Mouse (Mus musculus): ENCODE measurements around the gene Gpr18. TPM values are rescaled to one million over a fixed set of nuclear protein-coding genes. Genes with fewer than 3 reads are reported as not detected.

The Gpr18 gene
- polyA plus RNA-seq, 2 experiments: 0.08 to 0.17 TPM

DNA sequence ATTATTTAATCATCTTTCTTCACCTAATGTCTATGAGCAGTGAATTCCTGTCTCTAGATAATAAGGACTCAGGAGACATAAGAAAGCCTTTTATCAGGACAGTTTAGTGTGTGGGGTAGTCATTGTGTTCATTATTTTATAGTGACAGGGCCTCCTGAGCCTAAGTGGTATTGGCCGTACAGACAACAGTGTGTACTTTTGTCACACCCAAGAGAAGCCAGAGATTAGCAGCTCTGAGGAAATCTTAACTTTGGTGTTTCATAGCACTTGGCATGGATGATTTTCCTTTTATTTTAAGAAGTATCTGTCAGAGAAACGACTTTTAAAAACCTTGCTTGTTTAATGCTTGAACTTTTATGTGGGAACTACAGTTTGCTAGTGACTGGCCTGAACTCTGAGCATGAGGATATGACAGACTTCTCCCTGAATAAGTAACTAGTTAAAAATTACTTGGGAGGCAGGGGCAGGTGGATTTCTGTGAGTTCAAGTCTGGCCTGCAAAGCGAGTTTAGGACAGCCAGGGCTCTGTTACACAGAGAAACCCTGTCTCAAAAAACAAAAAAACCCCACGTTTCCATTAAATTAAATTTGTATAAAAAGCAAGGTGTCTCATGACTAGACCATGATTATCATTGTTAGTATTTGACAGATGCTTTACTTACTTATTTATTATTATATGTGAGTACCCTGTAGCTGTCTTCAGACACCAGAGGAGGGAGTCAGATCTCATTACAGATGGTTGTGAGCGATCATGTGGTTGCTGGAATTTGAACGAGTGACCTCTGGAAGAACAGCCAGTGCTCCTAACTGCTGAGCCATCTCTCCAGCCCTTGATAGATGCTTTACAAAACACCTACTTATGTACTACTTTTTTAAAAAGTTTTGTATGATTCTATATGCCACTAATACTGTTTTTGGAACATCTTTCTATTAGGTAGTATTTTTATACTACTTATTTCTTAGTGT lies 19.2 kb downstream of the Gpr18 start:
- Histone ChIP-seq H3K9me3 (ENCODE audit: control insufficient read depth, low read length) (no peaks in the 10 kb centered on the region), H3K4me2 (ENCODE audit: low read depth) (no peak overlapping the region), H3K36me3 (replicated peaks; ENCODE audit: control insufficient read depth, insufficient read depth, low read depth) (no peaks in the 10 kb centered on the region), H3K27me3 (ENCODE audit: control insufficient read depth, insufficient read depth, low read length) (no peaks in the 10 kb centered on the region), H3K9ac (replicated peaks) (no peak overlapping the region), H3K4me3 (ENCODE audit: insufficient read depth in 1 of 2, low read depth in 2 of 2, low read length in 2 of 2) (no peak overlapping the region), H3K4me1 (replicated peaks; ENCODE audit: control insufficient read depth in 2 of 2, insufficient read depth in 2 of 2, low read length in 1 of 2) (no peaks in the 10 kb centered on the region; a peak in 1 of 4 replicates), H3K27ac (no peak overlapping the region)
- TF ChIP-seq EP300 (IDR thresholded peaks at IDR 0.05; ENCODE audit: low read depth) (no peak), CTCF (IDR thresholded peaks at IDR 0.05; ENCODE audit: low read depth) (no peak)
- ATAC-seq (ENCODE audit: insufficient read depth) (no peak), DNase-seq (ENCODE audit: low read depth in 3 of 3, low spot score in 3 of 3) (no peak)
- WGBS (ENCODE audit: insufficient replicate concordance): 57% methylated on average over 6 of the region's 6 CpGs

- ATAC-seq (ENCODE audit: insufficient read depth): no peak
- no peaks in the 10 kb centered on the region for H3K27me3 ChIP-seq (ENCODE audit: control insufficient read depth, insufficient read depth, low read length)
- no peak overlapping the region for H3K27ac ChIP-seq
- no peak overlapping the region for H3K4me2 ChIP-seq (ENCODE audit: low read depth)
- no peak overlapping the region for H3K9ac ChIP-seq (replicated peaks)
- no peaks in the 10 kb centered on the region for H3K9me3 ChIP-seq (ENCODE audit: control insufficient read depth, low read length)
- H3K4me1 ChIP-seq (replicated peaks; ENCODE audit: control insufficient read depth in 2 of 2, insufficient read depth in 2 of 2, low read length in 1 of 2): no peaks in the 10 kb centered on the region; a peak in 1 of 4 replicates
- no peak for TF ChIP-seq CTCF (IDR thresholded peaks at IDR 0.05; ENCODE audit: low read depth)
- no peak for TF ChIP-seq EP300 (IDR thresholded peaks at IDR 0.05; ENCODE audit: low read depth)
- 75% methylated on average over 4 of the region's 4 CpGs for WGBS (ENCODE audit: insufficient replicate concordance)
- no peak overlapping the region for H3K4me3 ChIP-seq (ENCODE audit: insufficient read depth in 1 of 2, low read depth in 2 of 2, low read length in 2 of 2)
- DNase-seq (ENCODE audit: low read depth in 3 of 3, low spot score in 3 of 3): no peak
- no peaks in the 10 kb centered on the region for H3K36me3 ChIP-seq (replicated peaks; ENCODE audit: control insufficient read depth, insufficient read depth, low read depth)
These were observed 20.3 kb downstream of the Gpr18 start for GRCm38 (mm10) chr14:121895316-121895715.

GRCm38 (mm10) chr14:121894511-121895135 lies 21.0 kb downstream of the Gpr18 start:
- Histone ChIP-seq H3K4me2 (ENCODE audit: low read depth) (no peak overlapping the region), H3K27ac (no peak overlapping the region), H3K4me1 (replicated peaks; ENCODE audit: control insufficient read depth in 2 of 2, insufficient read depth in 2 of 2, low read length in 1 of 2) (no peaks in the 10 kb centered on the region; a peak in 1 of 4 replicates), H3K36me3 (replicated peaks; ENCODE audit: control insufficient read depth, insufficient read depth, low read depth) (no peaks in the 10 kb centered on the region), H3K9ac (replicated peaks) (no peak overlapping the region), H3K4me3 (ENCODE audit: insufficient read depth in 1 of 2, low read depth in 2 of 2, low read length in 2 of 2) (no peak overlapping the region), H3K27me3 (ENCODE audit: control insufficient read depth, insufficient read depth, low read length) (no peaks in the 10 kb centered on the region), H3K9me3 (ENCODE audit: control insufficient read depth, low read length) (no peaks in the 10 kb centered on the region)
- ATAC-seq (ENCODE audit: insufficient read depth) (no peak), DNase-seq (ENCODE audit: low read depth in 3 of 3, low spot score in 3 of 3) (no peak)
- no peak for TF ChIP-seq CTCF (IDR thresholded peaks at IDR 0.05; ENCODE audit: low read depth)
- TF ChIP-seq EP300 (IDR thresholded peaks at IDR 0.05; ENCODE audit: low read depth): no peak
- 70% methylated on average over 5 of the region's 5 CpGs for WGBS (ENCODE audit: insufficient replicate concordance)

- 84% methylated on average over 6 of the region's 6 CpGs for WGBS (ENCODE audit: insufficient replicate concordance)
These were observed 21.8 kb downstream of the Gpr18 start for GRCm38 (mm10) chr14:121893747-121894146.

More at GRCm38 (mm10) chr14:121893747-121894146, 21.8 kb downstream of the Gpr18 start:
- TF ChIP-seq EP300 (IDR thresholded peaks at IDR 0.05; ENCODE audit: low read depth) (no peak), CTCF (IDR thresholded peaks at IDR 0.05; ENCODE audit: low read depth) (no peak)
- no peaks in the 10 kb centered on the region for H3K27me3 ChIP-seq (ENCODE audit: control insufficient read depth, insufficient read depth, low read length)
- H3K9ac ChIP-seq (replicated peaks): no peak overlapping the region
- no peaks in the 10 kb centered on the region for H3K36me3 ChIP-seq (replicated peaks; ENCODE audit: control insufficient read depth, insufficient read depth, low read depth)
- DNase-seq (ENCODE audit: low read depth in 3 of 3, low spot score in 3 of 3) (no peak), ATAC-seq (ENCODE audit: insufficient read depth) (no peak; the same call in 1 of the 2 replicates)
- no peaks in the 10 kb centered on the region; a peak in 1 of 4 replicates for H3K4me1 ChIP-seq (replicated peaks; ENCODE audit: control insufficient read depth in 2 of 2, insufficient read depth in 2 of 2, low read length in 1 of 2)
- H3K9me3 ChIP-seq (ENCODE audit: control insufficient read depth, low read length): no peaks in the 10 kb centered on the region
- no peak overlapping the region for H3K4me2 ChIP-seq (ENCODE audit: low read depth)
- no peak overlapping the region for H3K27ac ChIP-seq
- no peak overlapping the region for H3K4me3 ChIP-seq (ENCODE audit: insufficient read depth in 1 of 2, low read depth in 2 of 2, low read length in 2 of 2)
